ENCODE assay signal across 19 mouse cellular contexts in the genomic region with DNA sequence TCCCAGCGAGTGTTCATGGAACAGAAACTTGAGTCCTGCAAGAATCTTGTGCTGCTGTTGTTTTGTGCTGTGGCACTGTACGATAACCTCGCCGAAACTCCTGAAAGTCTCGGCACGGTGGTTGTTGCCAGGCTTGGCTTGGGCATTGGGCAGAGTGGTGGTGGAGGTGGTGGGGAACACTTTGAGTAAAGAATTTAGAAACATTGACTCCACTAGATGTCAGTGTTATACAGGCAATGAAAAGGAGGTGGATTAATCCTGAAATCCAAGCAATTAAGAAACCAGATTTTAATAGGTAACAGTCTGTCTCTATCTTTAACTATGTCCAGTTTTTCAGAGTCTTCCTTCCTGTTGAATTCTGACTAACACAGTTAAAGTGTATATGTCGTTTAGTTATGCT.
A peak's percentile ranks its signal among the peaks of the same experiment; 100 is the strongest.
DNase-seq lines count a peak whose midpoint lies in the region; ATAC-seq and TF ChIP-seq lines count a peak whose summit lies in the region.
"Had no signal": no experiment of that assay in that cellular context is flagged by ENCODE, and none has a peak within 500 bp of the region (broad histone marks: within the 10 kb centered on the region; RNA-seq: fewer than 3 reads in every experiment).

No protein-coding gene starts in this region.

- H3K4me1 ChIP-seq in hindbrain, embryonic 14.5 days (replicated peaks; ENCODE audit: control insufficient read depth, insufficient read depth, low read length), result peaks cover 27% of the 10 kb centered on the region; the same call in 1 of the 2 replicates
- H3K4me1 ChIP-seq in hindbrain, embryonic 16.5 days (ENCODE audit: control insufficient read depth, insufficient read depth, low read depth, low read length), result no peaks in the 10 kb centered on the region
- no peaks in the 10 kb centered on the region; the same call in 1 of the 2 replicates for H3K4me1 ChIP-seq in liver, adult 2 months (ENCODE audit: control insufficient read depth, insufficient read depth, low read length)
- H3K4me1 ChIP-seq in liver, embryonic 12.5 days, result peaks cover 9% of the 10 kb centered on the region
- H3K4me1 ChIP-seq: intestine, embryonic 15.5 days had no signal

- DNase-seq in cerebellum, postnatal 10 days, result peak; percentile 45 to 57
- DNase-seq in cerebellum, adult 9-10 months, result no peak
- peak; percentile 64 for DNase-seq in hindbrain, embryonic 14.5 days (ENCODE audit: low spot score)
- DNase-seq in liver, adult 2 months (ENCODE audit: extremely low read depth, low read depth, low spot score), result peak; percentile 15
- DNase-seq in 3T3-L1 (ENCODE audit: low read depth, low spot score), result peak; percentile 24
- DNase-seq: cerebellum, adult 8-10 months; embryo, embryonic 11 days; gastrocnemius, postnatal 14 days; heart, postnatal 10 days; kidney, postnatal 14 days; liver, embryonic 13.5 days; right cerebral cortex, adult 18-20 months had no signal

- 87% methylated on average over 7 of the region's 7 CpGs for WGBS in hindbrain, embryonic 14.5 days
- WGBS in hindbrain, embryonic 16.5 days, result 76% methylated on average over 7 of the region's 7 CpGs
- WGBS in liver, adult 2 months, result 93% methylated on average over 7 of the region's 7 CpGs
- 79% methylated on average over 7 of the region's 7 CpGs for WGBS in liver, embryonic 12.5 days (ENCODE audit: insufficient replicate concordance)

- no peak for TF ChIP-seq POLR2A in liver, adult 2 months (IDR thresholded peaks at IDR 0.05; ENCODE audit: extremely low read depth, insufficient read depth, low read length)

- no peaks in the 10 kb centered on the region for H3K79me2 ChIP-seq in liver, adult 2 months (ENCODE audit: control insufficient read depth, insufficient read depth, low read length)

- H3K4me2 ChIP-seq in hindbrain, embryonic 14.5 days (replicated peaks), result no peak overlapping the region
- H3K4me2 ChIP-seq in hindbrain, embryonic 16.5 days (ENCODE audit: low read length), result no peak overlapping the region
- no peak overlapping the region for H3K4me2 ChIP-seq in liver, embryonic 12.5 days
- H3K4me2 ChIP-seq: intestine, embryonic 15.5 days; liver, embryonic 13.5 days had no signal

- peaks cover 52% of the 10 kb centered on the region for H3K36me3 ChIP-seq in hindbrain, embryonic 14.5 days (replicated peaks; ENCODE audit: control insufficient read depth, insufficient read depth)
- peaks cover 18% of the 10 kb centered on the region for H3K36me3 ChIP-seq in hindbrain, embryonic 16.5 days (ENCODE audit: control insufficient read depth, insufficient read depth, low read length)
- peaks cover 4% of the 10 kb centered on the region; the same call in 1 of the 2 replicates for H3K36me3 ChIP-seq in liver, adult 2 months (ENCODE audit: control insufficient read depth, insufficient read depth, low read length)
- H3K36me3 ChIP-seq in liver, embryonic 12.5 days, result peaks cover 12% of the 10 kb centered on the region

- TF ChIP-seq CTCF in liver, adult 2 months (IDR thresholded peaks at IDR 0.05; ENCODE audit: low read depth, low read length), result peak; percentile 12; the same call in 1 of the 2 replicates

- H3K9me3 ChIP-seq in hindbrain, embryonic 14.5 days (ENCODE audit: control insufficient read depth, low read length), result no peaks in the 10 kb centered on the region
- H3K9me3 ChIP-seq in hindbrain, embryonic 16.5 days (ENCODE audit: control insufficient read depth, low read length), result no peaks in the 10 kb centered on the region
- no peaks in the 10 kb centered on the region for H3K9me3 ChIP-seq in liver, embryonic 12.5 days (replicated peaks)
- H3K9me3 ChIP-seq: intestine, embryonic 15.5 days; limb, embryonic 10.5 days; liver, embryonic 13.5 days; megakaryocyte, embryonic 14.5 days had no signal

- ATAC-seq in hindbrain, embryonic 14.5 days (ENCODE audit: low FRiP score), result no peak
- ATAC-seq in hindbrain, embryonic 16.5 days, result no peak
- ATAC-seq in liver, embryonic 12.5 days, result no peak
- ATAC-seq in megakaryocyte-erythroid progenitor cell, adult 5-6 weeks (replicated peaks; ENCODE audit: low FRiP score, low TSS enrichment, poor library complexity, severe bottlenecking), result no peak
- ATAC-seq: intestine, embryonic 15.5 days had no signal

- H3K4me3 ChIP-seq in hindbrain, embryonic 14.5 days (replicated peaks; ENCODE audit: low read length), result no peak overlapping the region
- H3K4me3 ChIP-seq in hindbrain, embryonic 16.5 days (ENCODE audit: low read length), result no peak overlapping the region
- no peak overlapping the region for H3K4me3 ChIP-seq in liver, adult 2 months (ENCODE audit: insufficient read depth, low read depth, low read length)
- no peak overlapping the region for H3K4me3 ChIP-seq in liver, embryonic 12.5 days
- H3K4me3 ChIP-seq: intestine, embryonic 15.5 days; limb, embryonic 10.5 days; liver, embryonic 13.5 days had no signal

- H3K27me3 ChIP-seq in hindbrain, embryonic 14.5 days (ENCODE audit: control insufficient read depth, insufficient read depth, low read length), result no peaks in the 10 kb centered on the region
- H3K27me3 ChIP-seq in hindbrain, embryonic 16.5 days (replicated peaks; ENCODE audit: control insufficient read depth, insufficient read depth, low read length), result no peaks in the 10 kb centered on the region
- no peaks in the 10 kb centered on the region for H3K27me3 ChIP-seq in liver, adult 2 months (ENCODE audit: control insufficient read depth, insufficient read depth, low read length)
- H3K27me3 ChIP-seq in liver, embryonic 12.5 days (replicated peaks), result no peaks in the 10 kb centered on the region
- H3K27me3 ChIP-seq: CH12.LX; intestine, embryonic 15.5 days; liver, embryonic 13.5 days; megakaryocyte, embryonic 14.5 days had no signal

- no peak overlapping the region for H3K27ac ChIP-seq in hindbrain, embryonic 14.5 days
- no peak overlapping the region for H3K27ac ChIP-seq in hindbrain, embryonic 16.5 days (ENCODE audit: low read depth, low read length)
- H3K27ac ChIP-seq in liver, adult 2 months (replicated peaks; ENCODE audit: insufficient read depth, low read depth, low read length), result no peak overlapping the region
- H3K27ac ChIP-seq in liver, embryonic 12.5 days, result no peak overlapping the region
- H3K27ac ChIP-seq: intestine, embryonic 15.5 days; limb, embryonic 10.5 days; liver, embryonic 13.5 days had no signal

- no peak overlapping the region for H3K9ac ChIP-seq in hindbrain, embryonic 14.5 days
- H3K9ac ChIP-seq in hindbrain, embryonic 16.5 days (ENCODE audit: low read depth, low read length), result no peak overlapping the region
- no peak overlapping the region for H3K9ac ChIP-seq in liver, adult 2 months (ENCODE audit: low read depth, low read length)
- no peak overlapping the region for H3K9ac ChIP-seq in liver, embryonic 12.5 days
- H3K9ac ChIP-seq: intestine, embryonic 15.5 days; liver, embryonic 13.5 days had no signal
